ENCODE assay signal across 33 mouse cellular contexts in the genomic region with DNA sequence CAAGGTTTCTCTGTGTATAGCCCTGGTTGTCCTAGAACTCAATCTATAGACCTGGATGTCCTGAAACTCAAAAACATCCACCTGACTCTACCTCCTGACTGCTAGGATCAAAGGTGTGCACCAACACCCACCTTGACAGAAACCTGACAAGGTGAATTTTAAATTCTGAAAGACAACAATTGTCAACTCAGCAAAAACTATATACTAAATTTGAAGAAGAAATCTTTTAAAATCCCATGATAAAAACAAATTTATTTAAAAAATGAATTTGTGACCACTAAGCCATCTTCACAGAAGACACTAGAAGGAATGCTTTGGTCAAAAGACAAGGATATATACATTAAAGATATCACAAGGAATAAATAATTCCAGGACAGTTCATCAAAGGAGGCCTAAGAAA. TPM values are rescaled to one million over a fixed set of nuclear protein-coding genes. Genes with fewer than 3 reads are reported as not detected.
"Had no signal": no experiment of that assay in that cellular context is flagged by ENCODE, and none has a peak within 500 bp of the region (broad histone marks: within the 10 kb centered on the region; RNA-seq: fewer than 3 reads in every experiment).

No protein-coding gene starts in this region.

- H3K4me3 ChIP-seq: embryonic facial prominence, embryonic 10.5 days; embryonic facial prominence, embryonic 12.5 days; embryonic facial prominence, embryonic 13.5 days; embryonic facial prominence, embryonic 15.5 days; erythroblast, embryonic 14.5 days; forebrain, embryonic 10.5 days; forebrain, embryonic 12.5 days; forebrain, embryonic 13.5 days; forebrain, embryonic 15.5 days; gastrocnemius, adult 2 months; heart, adult 2 months; heart, embryonic 10.5 days had no signal

- H3K4me2 ChIP-seq: embryonic facial prominence, embryonic 12.5 days; embryonic facial prominence, embryonic 13.5 days; embryonic facial prominence, embryonic 15.5 days; forebrain, embryonic 12.5 days; forebrain, embryonic 13.5 days; forebrain, embryonic 15.5 days; heart, embryonic 11.5 days had no signal

- H3K27me3 ChIP-seq: embryonic facial prominence, embryonic 12.5 days; embryonic facial prominence, embryonic 13.5 days; embryonic facial prominence, embryonic 15.5 days had no signal

- H3K36me3 ChIP-seq: embryonic facial prominence, embryonic 10.5 days; embryonic facial prominence, embryonic 12.5 days; embryonic facial prominence, embryonic 13.5 days; embryonic facial prominence, embryonic 15.5 days; forebrain, embryonic 10.5 days; forebrain, embryonic 12.5 days; forebrain, embryonic 15.5 days; heart, embryonic 10.5 days had no signal

- H3K27ac ChIP-seq: embryonic facial prominence, embryonic 10.5 days; embryonic facial prominence, embryonic 12.5 days; embryonic facial prominence, embryonic 13.5 days; embryonic facial prominence, embryonic 15.5 days; forebrain, embryonic 10.5 days; forebrain, embryonic 12.5 days; forebrain, embryonic 13.5 days; forebrain, embryonic 15.5 days; gastrocnemius, adult 2 months; heart, adult 2 months; heart, embryonic 10.5 days had no signal

- DNase-seq: cerebellum, adult 9-11 months; cerebellum, postnatal 10 days; cerebellum, postnatal 14 days; cerebellum, postnatal 25 days; cerebellum, postnatal 36 days; forebrain, postnatal 0 days; gastrocnemius, adult 2 months; gastrocnemius, postnatal 10 days; gastrocnemius, postnatal 14 days; gastrocnemius, postnatal 25 days; gastrocnemius, postnatal 36 days; heart, adult 18-20 months; heart, adult 2 months had no signal

- H3K9ac ChIP-seq: embryonic facial prominence, embryonic 12.5 days; embryonic facial prominence, embryonic 13.5 days; embryonic facial prominence, embryonic 15.5 days; forebrain, embryonic 12.5 days; forebrain, embryonic 13.5 days; forebrain, embryonic 15.5 days; forebrain, postnatal 0 days had no signal

- H3K9me3 ChIP-seq: embryonic facial prominence, embryonic 10.5 days; embryonic facial prominence, embryonic 12.5 days; embryonic facial prominence, embryonic 13.5 days; embryonic facial prominence, embryonic 15.5 days; forebrain, embryonic 10.5 days; forebrain, embryonic 12.5 days; forebrain, embryonic 13.5 days; forebrain, embryonic 15.5 days; heart, embryonic 10.5 days had no signal

RNA-seq across cellular contexts. Expression of gene Hesx1, which starts 2.0 kb away (rescaled TPM):
- total RNA-seq: forebrain, postnatal 0 days; gastrocnemius, adult 18-20 months; gastrocnemius, adult 2 months; gastrocnemius, adult 8-10 months; gastrocnemius, postnatal 10 days; gastrocnemius, postnatal 14 days; gastrocnemius, postnatal 25 days; gastrocnemius, postnatal 36 days; heart, adult 18-20 months; heart, adult 2 months; heart, adult 8-10 months had no signal
- polyA plus RNA-seq: cortical plate, adult 2 months; forebrain, embryonic 12.5 days; forebrain, embryonic 13.5 days; forebrain, embryonic 14.5 days; forebrain, embryonic 15.5 days; forebrain, embryonic 16.5 days; forebrain, postnatal 0 days; frontal cortex, adult 2 months; heart, adult 2 months had no signal

RNA-seq across cellular contexts. Expression of gene Il17rd, which starts 42.5 kb away (rescaled TPM):
- total RNA-seq: common myeloid progenitor, adult 5-6 weeks; granulocyte monocyte progenitor cell, adult 5-6 weeks had no signal
